In the genomic region with DNA sequence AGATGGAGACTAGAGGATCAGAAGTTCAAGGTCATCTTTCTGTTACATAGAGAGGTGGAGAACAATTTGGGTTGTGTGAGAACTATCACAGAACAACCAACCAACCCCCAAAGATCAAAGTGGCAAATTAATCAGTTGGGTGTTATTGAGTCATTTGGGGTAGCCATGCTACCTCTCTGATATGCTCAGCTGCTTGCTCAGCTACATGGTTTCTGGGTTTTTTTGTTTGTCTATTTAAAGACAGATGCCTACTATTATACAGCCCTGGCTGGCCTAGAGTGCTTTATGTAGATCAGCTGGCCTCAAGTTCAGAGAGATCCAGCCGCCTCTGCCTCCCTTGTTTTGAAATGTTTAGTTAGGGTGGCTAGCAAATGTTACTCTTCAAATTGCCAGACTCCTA, we compare ENCODE assay signal across 14 mouse cellular contexts. TPM values are rescaled to one million over a fixed set of nuclear protein-coding genes. Genes with fewer than 3 reads are reported as not detected.
A peak's percentile ranks its signal among the peaks of the same experiment; 100 is the strongest.
DNase-seq lines count a peak whose midpoint lies in the region; ATAC-seq and TF ChIP-seq lines count a peak whose summit lies in the region.
"Had no signal": no experiment of that assay in that cellular context is flagged by ENCODE, and none has a peak within 500 bp of the region (broad histone marks: within the 10 kb centered on the region; RNA-seq: fewer than 3 reads in every experiment).

No protein-coding gene starts in this region.

- peak overlapping the region; percentile 24; the same call in 1 of the 2 replicates for H3K4me2 ChIP-seq in heart, postnatal 0 days (ENCODE audit: low read depth, low read length)
- no peak overlapping the region for H3K4me2 ChIP-seq in stomach, embryonic 16.5 days (ENCODE audit: low read depth, low read length)
- no peak overlapping the region for H3K4me2 ChIP-seq in intestine, embryonic 15.5 days (replicated peaks)
- H3K4me2 ChIP-seq: embryonic facial prominence, embryonic 15.5 days; midbrain, embryonic 12.5 days; neural tube, embryonic 13.5 days had no signal

- H3K9ac ChIP-seq in heart, postnatal 0 days (replicated peaks; ENCODE audit: low read depth, low read length): no peak overlapping the region
- H3K9ac ChIP-seq in stomach, embryonic 16.5 days (ENCODE audit: low read length): no peak overlapping the region
- H3K9ac ChIP-seq in intestine, embryonic 15.5 days: no peak overlapping the region
- H3K9ac ChIP-seq: embryonic facial prominence, embryonic 15.5 days; midbrain, embryonic 12.5 days; neural tube, embryonic 13.5 days had no signal

- TF ChIP-seq EP300 in heart, postnatal 0 days (IDR thresholded peaks at IDR 0.05; ENCODE audit: low read depth): no peak

- peaks cover 28% of the 10 kb centered on the region for H3K4me1 ChIP-seq in heart, postnatal 0 days (ENCODE audit: control insufficient read depth, insufficient read depth)
- H3K4me1 ChIP-seq in spleen, adult 2 months (ENCODE audit: control insufficient read depth, insufficient read depth, insufficient read length): peaks cover 20% of the 10 kb centered on the region
- peaks cover 4% of the 10 kb centered on the region for H3K4me1 ChIP-seq in embryonic fibroblast, embryonic 13.5 days (ENCODE audit: control insufficient read depth, insufficient read depth, low read length)
- peaks cover 30% of the 10 kb centered on the region for H3K4me1 ChIP-seq in stomach, embryonic 16.5 days (ENCODE audit: control insufficient read depth, insufficient read depth, low read length)
- 0 out of 2 replicates have a peak, but pooled peaks cover 7% of the 10 kb centered on the region for H3K4me1 ChIP-seq in intestine, embryonic 15.5 days (replicated peaks)
- H3K4me1 ChIP-seq: midbrain, embryonic 12.5 days; neural tube, embryonic 13.5 days had no signal

- H3K36me3 ChIP-seq in heart, postnatal 0 days (replicated peaks; ENCODE audit: control insufficient read depth, insufficient read depth, low read length): no peaks in the 10 kb centered on the region
- H3K36me3 ChIP-seq in spleen, adult 2 months (ENCODE audit: control insufficient read depth, insufficient read depth, low read length): no peaks in the 10 kb centered on the region
- H3K36me3 ChIP-seq in stomach, embryonic 16.5 days (ENCODE audit: control insufficient read depth, insufficient read depth, low read length): no peaks in the 10 kb centered on the region
- H3K36me3 ChIP-seq in intestine, embryonic 15.5 days: no peaks in the 10 kb centered on the region
- H3K36me3 ChIP-seq: embryonic facial prominence, embryonic 15.5 days; midbrain, embryonic 12.5 days; neural tube, embryonic 13.5 days had no signal

- peak overlapping the region; percentile 87 for H3K27ac ChIP-seq in heart, postnatal 0 days (ENCODE audit: low read depth)
- peak overlapping the region; percentile 81 for H3K27ac ChIP-seq in spleen, adult 2 months (ENCODE audit: insufficient read depth, low read length)
- 0 out of 2 replicates have a peak overlapping the region, but pooled peaks have one; percentile 22 for H3K27ac ChIP-seq in embryonic fibroblast, embryonic 13.5 days (ENCODE audit: insufficient read depth, low read length)
- peak overlapping the region; percentile 5 for H3K27ac ChIP-seq in stomach, embryonic 16.5 days (ENCODE audit: low read length)
- H3K27ac ChIP-seq in intestine, embryonic 15.5 days: no peak overlapping the region
- H3K27ac ChIP-seq: embryonic facial prominence, embryonic 15.5 days; midbrain, embryonic 12.5 days; neural tube, embryonic 13.5 days had no signal

- 100% methylated on average over 1 of the region's 1 CpGs for WGBS in heart, postnatal 0 days
- 18% methylated on average over 1 of the region's 1 CpGs for WGBS in spleen, adult 2 months
- 75% methylated on average over 1 of the region's 1 CpGs for whole genome bisulfite sequencing in stomach, embryonic 16.5 days
- WGBS in intestine, embryonic 15.5 days: 85% methylated on average over 1 of the region's 1 CpGs

- no peak for TF ChIP-seq POLR2A in spleen, adult 2 months (IDR thresholded peaks at IDR 0.05; ENCODE audit: low read depth, low read length)
- TF ChIP-seq POLR2A in embryonic fibroblast, embryonic 13.5 days (IDR thresholded peaks at IDR 0.05; ENCODE audit: low read depth, low read length): no peak

- DNase-seq in heart, postnatal 0 days (ENCODE audit: low spot score): no peak
- no peak for DNase-seq in heart, adult 11 months
- DNase-seq in spleen, adult 2 months (ENCODE audit: low read depth in 1 of 2, low spot score in 2 of 2): no peak
- DNase-seq in spleen, postnatal 14 days (ENCODE audit: low spot score in 2 of 2): no peak
- DNase-seq in layer of hippocampus, postnatal 25 days (ENCODE audit: extremely low spot score in 1 of 2, low spot score in 1 of 2): no peak
- DNase-seq: cerebellum, postnatal 25 days; right cerebral cortex, adult 18-20 months had no signal

- no peak overlapping the region for H3K4me3 ChIP-seq in heart, postnatal 0 days (ENCODE audit: low read depth, low read length)
- peak overlapping the region; percentile 24; the same call in 1 of the 2 replicates for H3K4me3 ChIP-seq in spleen, adult 2 months (ENCODE audit: extremely low read depth, insufficient read depth, insufficient read length)
- H3K4me3 ChIP-seq in embryonic fibroblast, embryonic 13.5 days (ENCODE audit: insufficient read depth, low read length): no peak overlapping the region
- H3K4me3 ChIP-seq in stomach, embryonic 16.5 days (replicated peaks; ENCODE audit: low read length): no peak overlapping the region
- H3K4me3 ChIP-seq in intestine, embryonic 15.5 days (replicated peaks): no peak overlapping the region
- H3K4me3 ChIP-seq: embryonic facial prominence, embryonic 15.5 days; midbrain, embryonic 12.5 days; neural tube, embryonic 13.5 days had no signal

- ATAC-seq in heart, postnatal 0 days (ENCODE audit: insufficient read depth, low read depth): no peak
- no peak for ATAC-seq in stomach, embryonic 16.5 days (ENCODE audit: insufficient read depth, low FRiP score)
- no peak for ATAC-seq in intestine, embryonic 15.5 days
- ATAC-seq: forebrain, embryonic 16.5 days had no signal

- H3K27me3 ChIP-seq in heart, postnatal 0 days (ENCODE audit: control insufficient read depth, insufficient read depth, low read length): no peaks in the 10 kb centered on the region
- H3K27me3 ChIP-seq in spleen, adult 2 months (ENCODE audit: control insufficient read depth, insufficient read depth, low read length): no peaks in the 10 kb centered on the region
- H3K27me3 ChIP-seq in stomach, embryonic 16.5 days (ENCODE audit: control insufficient read depth, insufficient read depth, low read length): no peaks in the 10 kb centered on the region
- no peaks in the 10 kb centered on the region for H3K27me3 ChIP-seq in intestine, embryonic 15.5 days (replicated peaks)
- H3K27me3 ChIP-seq: embryonic facial prominence, embryonic 15.5 days; midbrain, embryonic 12.5 days; neural tube, embryonic 13.5 days had no signal

- no peak for TF ChIP-seq CTCF in heart, postnatal 0 days (IDR thresholded peaks at IDR 0.05; ENCODE audit: low read depth)
- no peak for TF ChIP-seq CTCF in spleen, adult 2 months (IDR thresholded peaks at IDR 0.05; ENCODE audit: extremely low read depth, insufficient read depth, insufficient read length, insufficient replicate concordance)
- TF ChIP-seq CTCF in embryonic fibroblast, embryonic 13.5 days (IDR thresholded peaks at IDR 0.05; ENCODE audit: borderline replicate concordance, insufficient read depth, low read length): no peak

- no peaks in the 10 kb centered on the region for H3K9me3 ChIP-seq in heart, postnatal 0 days (replicated peaks; ENCODE audit: control insufficient read depth, low read length)
- no peaks in the 10 kb centered on the region for H3K9me3 ChIP-seq in stomach, embryonic 16.5 days (replicated peaks; ENCODE audit: control insufficient read depth, low read length)
- no peaks in the 10 kb centered on the region for H3K9me3 ChIP-seq in intestine, embryonic 15.5 days
- H3K9me3 ChIP-seq: embryonic facial prominence, embryonic 15.5 days; midbrain, embryonic 12.5 days; neural tube, embryonic 13.5 days had no signal

RNA-seq across cellular contexts. Expression of gene Wbp4, which starts 39.7 kb away (rescaled TPM):
- total RNA-seq in heart, postnatal 0 days (2014; rRNA removed; ENCODE audit: low replicate concordance): 9.5 and 10.0 TPM in 2 replicates
- 26.6 and 27.2 TPM in 2 replicates for polyA plus RNA-seq in heart, postnatal 0 days (2015; fragmentation: Nextera tagmentation; extraction: Ambion mirVana)
- polyA plus RNA-seq in spleen, adult 2 months (2012; rRNA removed): 2.6 and 3.7 TPM in 2 replicates
- 43.9 and 54.1 TPM in 2 replicates for polyA plus RNA-seq in embryonic fibroblast, embryonic 13.5 days (2011; ENCODE audit: insufficient read length, low read depth, missing spikeins)
- 32.4 and 36.4 TPM in 2 replicates for polyA plus RNA-seq in stomach, embryonic 16.5 days (2015; fragmentation: Nextera tagmentation; extraction: Ambion mirVana)
- 30.9 and 33.8 TPM in 2 replicates for polyA plus RNA-seq in intestine, embryonic 15.5 days (2015; fragmentation: Nextera tagmentation; extraction: Ambion mirVana)
- total RNA-seq in layer of hippocampus, postnatal 25 days (2021): 10 to 100 TPM; 46.6 to 53.0 TPM

RNA-seq across cellular contexts. Expression of gene Elf1, which starts 40.1 kb away (rescaled TPM):
- 11.0 and 13.2 TPM in 2 replicates for total RNA-seq in heart, postnatal 0 days (2014; rRNA removed; ENCODE audit: low replicate concordance)
- polyA plus RNA-seq in heart, postnatal 0 days (2015; fragmentation: Nextera tagmentation; extraction: Ambion mirVana): 7.0 and 7.4 TPM in 2 replicates
- polyA plus RNA-seq in spleen, adult 2 months (2012; rRNA removed): 22.5 and 26.7 TPM in 2 replicates
- 27.8 and 31.1 TPM in 2 replicates for polyA plus RNA-seq in embryonic fibroblast, embryonic 13.5 days (2011; ENCODE audit: insufficient read length, low read depth, missing spikeins)
- 18.0 and 19.2 TPM in 2 replicates for polyA plus RNA-seq in stomach, embryonic 16.5 days (2015; fragmentation: Nextera tagmentation; extraction: Ambion mirVana)
- polyA plus RNA-seq in intestine, embryonic 15.5 days (2015; fragmentation: Nextera tagmentation; extraction: Ambion mirVana): 26.1 and 27.0 TPM in 2 replicates
- total RNA-seq in layer of hippocampus, postnatal 25 days (2021): 1 to 10 TPM; 4.8 to 5.7 TPM
